ENCODE assay signal across 9 mouse cellular contexts in genomic region chr6:72454072-72454746, GRCm38 (mm10). TPM values are rescaled to one million over a fixed set of nuclear protein-coding genes. Genes with fewer than 3 reads are reported as not detected.
DNase-seq lines count a peak whose midpoint lies in the region; ATAC-seq lines count a peak whose summit lies in the region.
"Had no signal": no experiment of that assay in that cellular context is flagged by ENCODE, and none has a peak within 500 bp of the region (broad histone marks: within the 10 kb centered on the region; RNA-seq: fewer than 3 reads in every experiment).

No protein-coding gene starts in this region.

- no peak overlapping the region for H3K4me3 ChIP-seq in kidney, embryonic 15.5 days (replicated peaks)
- H3K4me3 ChIP-seq in embryonic facial prominence, embryonic 13.5 days = no peak overlapping the region
- H3K4me3 ChIP-seq in hindbrain, embryonic 13.5 days = no peak overlapping the region
- H3K4me3 ChIP-seq in midbrain, embryonic 13.5 days (replicated peaks) = no peak overlapping the region

- H3K9me3 ChIP-seq in kidney, embryonic 15.5 days (replicated peaks) = no peaks in the 10 kb centered on the region
- H3K9me3 ChIP-seq in embryonic facial prominence, embryonic 13.5 days = no peaks in the 10 kb centered on the region
- no peaks in the 10 kb centered on the region for H3K9me3 ChIP-seq in hindbrain, embryonic 13.5 days
- H3K9me3 ChIP-seq in midbrain, embryonic 13.5 days = no peaks in the 10 kb centered on the region
- H3K9me3 ChIP-seq: G1E had no signal

- no peaks in the 10 kb centered on the region for H3K27me3 ChIP-seq in kidney, embryonic 15.5 days
- H3K27me3 ChIP-seq in embryonic facial prominence, embryonic 13.5 days = no peaks in the 10 kb centered on the region
- H3K27me3 ChIP-seq in hindbrain, embryonic 13.5 days = no peaks in the 10 kb centered on the region
- H3K27me3 ChIP-seq in midbrain, embryonic 13.5 days = no peaks in the 10 kb centered on the region

- no peak overlapping the region for H3K4me2 ChIP-seq in kidney, embryonic 15.5 days
- H3K4me2 ChIP-seq in embryonic facial prominence, embryonic 13.5 days = no peak overlapping the region
- no peak overlapping the region for H3K4me2 ChIP-seq in hindbrain, embryonic 13.5 days
- no peak overlapping the region for H3K4me2 ChIP-seq in midbrain, embryonic 13.5 days (replicated peaks)

- peaks cover 11% of the 10 kb centered on the region; the same call in 1 of the 2 replicates for H3K4me1 ChIP-seq in kidney, embryonic 15.5 days
- peaks cover 24% of the 10 kb centered on the region for H3K4me1 ChIP-seq in embryonic facial prominence, embryonic 13.5 days
- peaks cover 18% of the 10 kb centered on the region for H3K4me1 ChIP-seq in hindbrain, embryonic 13.5 days (replicated peaks)
- peaks cover 13% of the 10 kb centered on the region for H3K4me1 ChIP-seq in midbrain, embryonic 13.5 days (replicated peaks)

- WGBS in kidney, embryonic 15.5 days = 50% methylated on average over 7 of the region's 7 CpGs
- 51% methylated on average over 7 of the region's 7 CpGs for WGBS in embryonic facial prominence, embryonic 13.5 days
- 70% methylated on average over 7 of the region's 7 CpGs for WGBS in hindbrain, embryonic 13.5 days
- WGBS in midbrain, embryonic 13.5 days = 69% methylated on average over 7 of the region's 7 CpGs

- DNase-seq in kidney, adult 8-10 months = no peak
- DNase-seq in thymus, postnatal 0 days (ENCODE audit: low spot score) = no peak
- no peak for DNase-seq in urinary bladder, postnatal 14 days (ENCODE audit: low spot score)
- no peak for DNase-seq in right cerebral cortex, postnatal 14 days

- H3K36me3 ChIP-seq in kidney, embryonic 15.5 days = no peaks in the 10 kb centered on the region
- no peaks in the 10 kb centered on the region for H3K36me3 ChIP-seq in embryonic facial prominence, embryonic 13.5 days
- no peaks in the 10 kb centered on the region for H3K36me3 ChIP-seq in hindbrain, embryonic 13.5 days
- no peaks in the 10 kb centered on the region for H3K36me3 ChIP-seq in midbrain, embryonic 13.5 days
- H3K36me3 ChIP-seq: G1E had no signal

- peak overlapping the region; percentile 46; the same call in 1 of the 2 replicates for H3K27ac ChIP-seq in kidney, embryonic 15.5 days
- peak overlapping the region; percentile 19 for H3K27ac ChIP-seq in embryonic facial prominence, embryonic 13.5 days
- H3K27ac ChIP-seq in hindbrain, embryonic 13.5 days = peak overlapping the region; percentile 72
- H3K27ac ChIP-seq in midbrain, embryonic 13.5 days = peak overlapping the region; percentile 65

- ATAC-seq in kidney, embryonic 15.5 days (replicated peaks; ENCODE audit: low FRiP score) = peak; percentile 70; the same call in 1 of the 2 replicates
- ATAC-seq in embryonic facial prominence, embryonic 13.5 days (ENCODE audit: insufficient number of reproducible peaks, insufficient read depth, low FRiP score, low TSS enrichment, low read depth) = no peak
- peak; percentile 39; the same call in 1 of the 2 replicates for ATAC-seq in hindbrain, embryonic 13.5 days (ENCODE audit: low FRiP score)
- peak; percentile 24; the same call in 1 of the 2 replicates for ATAC-seq in midbrain, embryonic 13.5 days

- H3K9ac ChIP-seq in kidney, embryonic 15.5 days = no peak overlapping the region
- no peak overlapping the region for H3K9ac ChIP-seq in embryonic facial prominence, embryonic 13.5 days
- H3K9ac ChIP-seq in hindbrain, embryonic 13.5 days = no peak overlapping the region; the same call in 1 of the 2 replicates
- no peak overlapping the region for H3K9ac ChIP-seq in midbrain, embryonic 13.5 days (replicated peaks)

RNA-seq across cellular contexts. Expression of gene Mat2a, which starts 14.9 kb away (rescaled TPM):
- 418 and 431 TPM in 2 replicates for polyA plus RNA-seq in kidney, embryonic 15.5 days (2015; fragmentation: Nextera tagmentation; extraction: Ambion mirVana)
- polyA plus RNA-seq in embryonic facial prominence, embryonic 13.5 days (2015; fragmentation: Nextera tagmentation; extraction: Ambion mirVana) = 361 and 377 TPM in 2 replicates
- polyA plus RNA-seq in hindbrain, embryonic 13.5 days (2015; fragmentation: Nextera tagmentation; extraction: Ambion mirVana) = 388 and 410 TPM in 2 replicates
- polyA plus RNA-seq in midbrain, embryonic 13.5 days (2015; fragmentation: Nextera tagmentation; extraction: Ambion mirVana) = 439 and 454 TPM in 2 replicates
- 356 and 359 TPM in 2 replicates for polyA plus RNA-seq in thymus, postnatal 0 days (2015; fragmentation: Nextera tagmentation; extraction: Ambion mirVana)

RNA-seq across cellular contexts. Expression of gene Ggcx, which starts 40.1 kb away (rescaled TPM):
- 32.5 and 36.0 TPM in 2 replicates for polyA plus RNA-seq in kidney, embryonic 15.5 days (2015; fragmentation: Nextera tagmentation; extraction: Ambion mirVana)
- polyA plus RNA-seq in embryonic facial prominence, embryonic 13.5 days (2015; fragmentation: Nextera tagmentation; extraction: Ambion mirVana) = 39.1 and 41.5 TPM in 2 replicates
- polyA plus RNA-seq in hindbrain, embryonic 13.5 days (2015; fragmentation: Nextera tagmentation; extraction: Ambion mirVana) = 15.3 and 19.4 TPM in 2 replicates
- 14.4 and 18.7 TPM in 2 replicates for polyA plus RNA-seq in midbrain, embryonic 13.5 days (2015; fragmentation: Nextera tagmentation; extraction: Ambion mirVana)
- 7.0 and 7.3 TPM in 2 replicates for polyA plus RNA-seq in thymus, postnatal 0 days (2015; fragmentation: Nextera tagmentation; extraction: Ambion mirVana)

Comparison
In these comparisons a context has a peak if more than half of its experiments do, and no peak if none do; other contexts are left out.
1. H3K27ac ChIP-seq: peak in every context shown above with its lines; median percentile 72 in hindbrain, embryonic 13.5 days; 65 in midbrain, embryonic 13.5 days; 46 in kidney, embryonic 15.5 days; 19 in embryonic facial prominence, embryonic 13.5 days.